Mouse (Mus musculus) kidney, postnatal 14 days (tissue): ENCODE results near the gene Vgf.

Source experiments
- DNase-seq: peaks from one replicate; pipeline ENCODE4 v3.0.0; 2022; ENCODE audit warnings: mixed read lengths

The Vgf gene

GRCm38 (mm10) chr5:137026092-137026491, at the start of gene Vgf:
TSS of gene Vgf (plus strand) at chr5:137026392.
- DNase-seq, result no peak

- DNase-seq, result no peak
Measured at GRCm38 (mm10) chr5:136977769-136978168, 48.4 kb upstream of the Vgf start.

- DNase-seq, result no peak
Measured at GRCm38 (mm10) chr5:136979762-136980161, 46.4 kb upstream of the Vgf start.

GRCm38 (mm10) chr5:136980974-136981373, 45.2 kb upstream of the Vgf start:
- DNase-seq, result no peak

- peak; percentile 55 for DNase-seq
Measured at GRCm38 (mm10) chr5:136982338-136982930, 43.8 kb upstream of the Vgf start.

- no peak for DNase-seq
Measured at GRCm38 (mm10) chr5:136984828-136985227, 41.4 kb upstream of the Vgf start.

GRCm38 (mm10) chr5:136986695-136987137, 39.5 kb upstream of the Vgf start, which contains the start of gene Plod3:
TSS of gene Plod3 (plus strand) at chr5:136987019.
- DNase-seq, result peak; percentile 98

- peak; percentile 88 for DNase-seq
Measured at GRCm38 (mm10) chr5:136987138-136987933, 38.9 kb upstream of the Vgf start.

- no peak for DNase-seq
Measured at GRCm38 (mm10) chr5:136987934-136988271, 38.3 kb upstream of the Vgf start, which contains the start of gene Znhit1. TSS of gene Znhit1 (minus strand) at chr5:136988021.

- no peak for DNase-seq
Measured at GRCm38 (mm10) chr5:136988420-136988819, 37.8 kb upstream of the Vgf start.

- DNase-seq, result no peak
Measured at GRCm38 (mm10) chr5:136989801-136990200, 36.4 kb upstream of the Vgf start.

GRCm38 (mm10) chr5:136999449-136999848, 26.7 kb upstream of the Vgf start:
- DNase-seq, result no peak

GRCm38 (mm10) chr5:137000612-137001011, 25.6 kb upstream of the Vgf start:
- DNase-seq, result no peak

- peak; percentile 45 for DNase-seq
Measured at GRCm38 (mm10) chr5:137007276-137007675, 18.9 kb upstream of the Vgf start.

- peak; percentile 65 for DNase-seq
Measured at GRCm38 (mm10) chr5:137009988-137010387, 16.2 kb upstream of the Vgf start.

GRCm38 (mm10) chr5:137012401-137012950, 13.7 kb upstream of the Vgf start:
- DNase-seq, result no peak

- DNase-seq, result no peak
Measured at GRCm38 (mm10) chr5:137015913-137016312, 10.3 kb upstream of the Vgf start.

GRCm38 (mm10) chr5:137024318-137024717, 1.9 kb upstream of the Vgf start:
- DNase-seq, result no peak

GRCm38 (mm10) chr5:137025132-137025531, 1.1 kb upstream of the Vgf start:
- DNase-seq, result peak; percentile 74

- no peak for DNase-seq
Measured at GRCm38 (mm10) chr5:137028561-137029272, 2.5 kb downstream of the Vgf start.

- DNase-seq, result no peak
Measured at GRCm38 (mm10) chr5:137029273-137029585, 3.0 kb downstream of the Vgf start.

GRCm38 (mm10) chr5:137029643-137030415, 3.6 kb downstream of the Vgf start:
- DNase-seq, result peak; percentile 97

- DNase-seq, result no peak
Measured at GRCm38 (mm10) chr5:137030416-137030810, 4.2 kb downstream of the Vgf start.
